Mouse (Mus musculus): Measurements from ENCODE around the gene Psmd10. TPM values are rescaled to one million over a fixed set of nuclear protein-coding genes. Genes with fewer than 3 reads are reported as not detected.

Gene Psmd10
- polyA plus RNA-seq, 1 experiment = 18.1 TPM

DNA sequence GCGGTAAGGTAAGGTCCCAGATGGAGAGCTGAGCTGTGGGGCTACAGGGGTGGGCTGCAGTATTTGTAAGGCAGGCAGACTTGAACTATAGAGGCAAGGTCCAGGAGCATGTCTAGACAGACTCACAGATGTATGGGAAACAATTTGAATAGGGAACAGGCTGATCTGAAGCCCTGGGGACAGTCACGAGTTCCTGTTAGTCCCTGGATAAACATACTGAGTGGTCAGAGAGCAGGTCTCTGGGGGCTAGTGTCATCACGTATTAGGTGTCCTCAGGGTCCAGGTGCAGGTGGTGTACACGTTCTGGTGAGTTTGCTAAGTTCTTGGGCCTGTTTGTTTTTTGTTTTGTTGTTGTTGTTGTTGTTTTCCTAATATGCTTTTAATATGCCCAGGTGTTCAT lies 23.6 kb upstream of the Psmd10 start:
- Histone ChIP-seq H3K4me3 (replicated peaks; ENCODE audit: insufficient read depth, low read depth, low read length) (no peak overlapping the region), H3K27ac (ENCODE audit: insufficient read depth, low read length) (no peak overlapping the region), H3K4me1 (ENCODE audit: control insufficient read depth, insufficient read depth, low read length) (0 out of 2 replicates have a peak, but pooled peaks cover 4% of the 10 kb centered on the region), H3K27me3 (ENCODE audit: control insufficient read depth, insufficient read depth, low read length) (no peaks in the 10 kb centered on the region)
- 78% methylated on average over 4 of the region's 4 CpGs for WGBS
- DNase-seq = no peak
- TF ChIP-seq POLR2A (IDR thresholded peaks at IDR 0.05; ENCODE audit: borderline replicate concordance, insufficient read depth, low read length) (no peak), CTCF (IDR thresholded peaks at IDR 0.05; ENCODE audit: borderline replicate concordance, insufficient read depth, low read depth, low read length) (no peak)

GRCm38 (mm10) chrX:140979546-140979945 lies 23.0 kb upstream of the Psmd10 start:
- DNase-seq = no peak
- Histone ChIP-seq H3K4me3 (replicated peaks; ENCODE audit: insufficient read depth, low read depth, low read length) (no peak overlapping the region), H3K27me3 (ENCODE audit: control insufficient read depth, insufficient read depth, low read length) (no peaks in the 10 kb centered on the region), H3K4me1 (ENCODE audit: control insufficient read depth, insufficient read depth, low read length) (0 out of 2 replicates have a peak, but pooled peaks cover 4% of the 10 kb centered on the region), H3K27ac (ENCODE audit: insufficient read depth, low read length) (no peak overlapping the region)
- 80% methylated on average over 2 of the region's 2 CpGs for WGBS
- no peak for TF ChIP-seq POLR2A (IDR thresholded peaks at IDR 0.05; ENCODE audit: borderline replicate concordance, insufficient read depth, low read length)

- 94% methylated on average over 1 of the region's 1 CpGs for WGBS
Measured at GRCm38 (mm10) chrX:140978943-140979342, 22.4 kb upstream of the Psmd10 start.

GRCm38 (mm10) chrX:140956959-140957358 lies 431 bp upstream of the Psmd10 start:
- no peaks in the 10 kb centered on the region for H3K4me1 ChIP-seq (ENCODE audit: control insufficient read depth, insufficient read depth, low read length)
- no peaks in the 10 kb centered on the region for H3K27me3 ChIP-seq (ENCODE audit: control insufficient read depth, insufficient read depth, low read length)
- WGBS = 8% methylated on average over 5 of the region's 5 CpGs
- H3K27ac ChIP-seq (ENCODE audit: insufficient read depth, low read length) = no peak overlapping the region
- peak overlapping the region; percentile 77 for H3K4me3 ChIP-seq (replicated peaks; ENCODE audit: insufficient read depth, low read depth, low read length)
- no peak for TF ChIP-seq POLR2A (IDR thresholded peaks at IDR 0.05; ENCODE audit: borderline replicate concordance, insufficient read depth, low read length)
- no peak for TF ChIP-seq CTCF (IDR thresholded peaks at IDR 0.05; ENCODE audit: borderline replicate concordance, insufficient read depth, low read depth, low read length)
- no peak for DNase-seq

More at GRCm38 (mm10) chrX:140978943-140979342, 22.4 kb upstream of the Psmd10 start:
- TF ChIP-seq CTCF (IDR thresholded peaks at IDR 0.05; ENCODE audit: borderline replicate concordance, insufficient read depth, low read depth, low read length) (no peak), POLR2A (IDR thresholded peaks at IDR 0.05; ENCODE audit: borderline replicate concordance, insufficient read depth, low read length) (no peak)
- Histone ChIP-seq H3K4me3 (replicated peaks; ENCODE audit: insufficient read depth, low read depth, low read length) (no peak overlapping the region), H3K4me1 (ENCODE audit: control insufficient read depth, insufficient read depth, low read length) (0 out of 2 replicates have a peak, but pooled peaks cover 4% of the 10 kb centered on the region), H3K27ac (ENCODE audit: insufficient read depth, low read length) (no peak overlapping the region), H3K27me3 (ENCODE audit: control insufficient read depth, insufficient read depth, low read length) (no peaks in the 10 kb centered on the region)
- DNase-seq = no peak

DNA sequence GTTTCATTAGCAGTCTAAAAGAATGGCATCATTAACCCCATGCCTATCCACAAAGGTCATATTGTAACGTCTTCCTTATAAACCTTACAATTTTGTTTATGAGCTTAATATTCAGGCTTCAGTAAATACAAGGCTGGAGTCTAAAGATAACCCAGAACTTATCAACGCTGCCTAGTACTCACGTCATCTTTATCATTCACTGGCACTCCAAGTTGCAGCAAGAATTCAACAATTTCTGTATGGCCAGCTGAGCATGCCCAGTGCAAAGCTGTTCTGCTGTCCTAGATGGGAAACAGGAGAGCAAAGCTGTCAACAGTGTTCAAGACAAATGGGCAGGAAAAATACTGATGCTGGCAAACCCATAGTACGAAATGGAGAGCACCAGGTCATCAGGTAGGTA lies 2.9 kb downstream of the Psmd10 start:
- no peak overlapping the region for H3K4me3 ChIP-seq (replicated peaks; ENCODE audit: insufficient read depth, low read depth, low read length)
- WGBS = 95% methylated on average over 4 of the region's 4 CpGs

DNA sequence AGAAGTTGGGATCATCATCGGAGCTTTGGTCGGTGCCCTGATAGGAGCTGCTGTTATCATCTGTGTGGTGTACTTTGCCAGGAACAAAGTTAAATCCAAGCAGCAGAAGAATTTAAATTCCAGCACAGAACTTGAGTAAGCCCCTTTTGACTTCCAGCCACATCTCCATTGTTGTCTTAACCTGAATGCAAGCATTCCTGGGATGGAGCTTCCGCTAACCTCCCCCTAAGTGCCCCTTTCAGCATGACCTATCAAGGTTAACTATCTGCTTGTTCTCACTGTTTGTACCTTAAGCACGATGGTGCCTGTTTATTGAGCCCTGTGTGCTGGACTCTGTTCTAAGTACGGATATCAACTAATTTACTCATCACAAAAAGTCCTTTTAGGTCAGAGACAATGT lies 20.3 kb downstream of the Psmd10 start:
- Histone ChIP-seq H3K27ac (ENCODE audit: insufficient read depth, low read length) (no peak overlapping the region), H3K4me1 (ENCODE audit: control insufficient read depth, insufficient read depth, low read length) (no peaks in the 10 kb centered on the region), H3K27me3 (ENCODE audit: control insufficient read depth, insufficient read depth, low read length) (no peaks in the 10 kb centered on the region), H3K4me3 (replicated peaks; ENCODE audit: insufficient read depth, low read depth, low read length) (no peak overlapping the region)
- DNase-seq = no peak
- WGBS = 81% methylated on average over 5 of the region's 5 CpGs
- TF ChIP-seq CTCF (IDR thresholded peaks at IDR 0.05; ENCODE audit: borderline replicate concordance, insufficient read depth, low read depth, low read length) = no peak
- no peak for TF ChIP-seq POLR2A (IDR thresholded peaks at IDR 0.05; ENCODE audit: borderline replicate concordance, insufficient read depth, low read length)

More for the DNA sequence above, 2.9 kb downstream of the Psmd10 start:
- Histone ChIP-seq H3K27me3 (ENCODE audit: control insufficient read depth, insufficient read depth, low read length) (no peaks in the 10 kb centered on the region), H3K4me1 (ENCODE audit: control insufficient read depth, insufficient read depth, low read length) (no peaks in the 10 kb centered on the region), H3K27ac (ENCODE audit: insufficient read depth, low read length) (no peak overlapping the region)
- TF ChIP-seq POLR2A (IDR thresholded peaks at IDR 0.05; ENCODE audit: borderline replicate concordance, insufficient read depth, low read length) (no peak), CTCF (IDR thresholded peaks at IDR 0.05; ENCODE audit: borderline replicate concordance, insufficient read depth, low read depth, low read length) (no peak)
- no peak for DNase-seq

- WGBS = 83% methylated on average over 3 of the region's 3 CpGs
- Histone ChIP-seq H3K4me3 (replicated peaks; ENCODE audit: insufficient read depth, low read depth, low read length) (no peak overlapping the region), H3K4me1 (ENCODE audit: control insufficient read depth, insufficient read depth, low read length) (no peaks in the 10 kb centered on the region), H3K27me3 (ENCODE audit: control insufficient read depth, insufficient read depth, low read length) (no peaks in the 10 kb centered on the region), H3K27ac (ENCODE audit: insufficient read depth, low read length) (no peak overlapping the region)
- DNase-seq = no peak
- no peak for TF ChIP-seq CTCF (IDR thresholded peaks at IDR 0.05; ENCODE audit: borderline replicate concordance, insufficient read depth, low read depth, low read length)
- no peak for TF ChIP-seq POLR2A (IDR thresholded peaks at IDR 0.05; ENCODE audit: borderline replicate concordance, insufficient read depth, low read length)
Measured at GRCm38 (mm10) chrX:140933263-140933662, 23.3 kb downstream of the Psmd10 start.

DNA sequence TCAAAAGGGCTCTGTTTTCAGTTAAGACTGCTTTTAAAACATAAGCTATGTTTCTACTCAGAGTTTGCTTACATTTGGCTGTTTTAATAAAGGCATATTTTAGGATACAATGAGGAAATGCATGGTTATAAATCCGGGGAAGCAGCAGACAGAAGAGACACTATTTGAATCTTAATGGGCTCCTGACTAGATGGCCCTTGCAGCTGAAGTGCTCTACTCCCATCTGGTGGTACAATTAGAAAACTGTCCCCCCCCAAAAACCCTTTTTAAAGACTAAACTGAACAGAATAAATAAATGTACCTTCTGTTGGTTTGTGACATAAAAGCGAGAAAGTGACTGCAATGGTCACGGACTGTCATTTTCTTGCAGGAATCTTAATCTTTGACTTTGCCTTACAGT lies 24.5 kb downstream of the Psmd10 start:
- Histone ChIP-seq H3K27ac (ENCODE audit: insufficient read depth, low read length) (no peak overlapping the region), H3K4me3 (replicated peaks; ENCODE audit: insufficient read depth, low read depth, low read length) (no peak overlapping the region), H3K4me1 (ENCODE audit: control insufficient read depth, insufficient read depth, low read length) (no peaks in the 10 kb centered on the region), H3K27me3 (ENCODE audit: control insufficient read depth, insufficient read depth, low read length) (no peaks in the 10 kb centered on the region)
- TF ChIP-seq CTCF (IDR thresholded peaks at IDR 0.05; ENCODE audit: borderline replicate concordance, insufficient read depth, low read depth, low read length) (no peak), POLR2A (IDR thresholded peaks at IDR 0.05; ENCODE audit: borderline replicate concordance, insufficient read depth, low read length) (no peak)
- 59% methylated on average over 3 of the region's 3 CpGs for WGBS
- DNase-seq = no peak

All from cerebellum, adult 2 months (tissue).